Mouse (Mus musculus): ENCODE data around the gene Napa. TPM values are rescaled to one million over a fixed set of nuclear protein-coding genes. Genes with fewer than 3 reads are reported as not detected.

The Napa gene
- polyA plus RNA-seq, 1 experiment from 2014 or later, result 168 TPM

DNA sequence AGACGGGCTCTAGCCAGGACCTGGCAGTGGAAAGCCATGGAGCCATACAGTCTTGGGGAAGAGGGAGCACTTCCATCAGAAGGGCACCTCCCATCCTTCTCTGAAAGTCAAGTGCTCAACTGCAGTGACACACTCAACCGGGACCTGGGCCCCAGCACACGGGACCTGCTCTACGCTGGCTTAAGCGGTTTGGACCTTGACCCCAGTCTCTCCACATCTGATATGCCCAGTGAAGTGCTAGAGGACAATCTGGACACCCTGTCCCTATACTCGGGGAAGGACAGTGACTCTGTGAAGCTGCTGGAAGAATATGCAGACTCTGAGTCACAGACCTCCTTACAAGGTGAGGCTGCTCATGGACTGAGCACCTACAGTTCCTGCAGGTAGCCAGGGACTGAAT, 26.4 kb upstream of the Napa start:
- WGBS (ENCODE audit: insufficient replicate concordance), result 72% methylated on average over 6 of the region's 6 CpGs
- Histone ChIP-seq H3K9me3 (replicated peaks; ENCODE audit: control insufficient read depth, low read length) (no peaks in the 10 kb centered on the region), H3K27ac (ENCODE audit: low read depth, low read length) (no peak overlapping the region), H3K4me3 (ENCODE audit: low read depth, low read length) (no peak overlapping the region), H3K36me3 (ENCODE audit: control insufficient read depth, insufficient read depth, low read length) (no peaks in the 10 kb centered on the region), H3K27me3 (ENCODE audit: control insufficient read depth, insufficient read depth, low read length) (0 out of 2 replicates have a peak, but pooled peaks cover 2% of the 10 kb centered on the region), H3K4me1 (ENCODE audit: control insufficient read depth, insufficient read depth, low read length) (no peaks in the 10 kb centered on the region), H3K4me2 (no peak overlapping the region), H3K9ac (ENCODE audit: low read depth, low read length) (no peak overlapping the region)
- ATAC-seq (replicated peaks; ENCODE audit: insufficient number of reproducible peaks, low FRiP score, low TSS enrichment), result no peak

DNA sequence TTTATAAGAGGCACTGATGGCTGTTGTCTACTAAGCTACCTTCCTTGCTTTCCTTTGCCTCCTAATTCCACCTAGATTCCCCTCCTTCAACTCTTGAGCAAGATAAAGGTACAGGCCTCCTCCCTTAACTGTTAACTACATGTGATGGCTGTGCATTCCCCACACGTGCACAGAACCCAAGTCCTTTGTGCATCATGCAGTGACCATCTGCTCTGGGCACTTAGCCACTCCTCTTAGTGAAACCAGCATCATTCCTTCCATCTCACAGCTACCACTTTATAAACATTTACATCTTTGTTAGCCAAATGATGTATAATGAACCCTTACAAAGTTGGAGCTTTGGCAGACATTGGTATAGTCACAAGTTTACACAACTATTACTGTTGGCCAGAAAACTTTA, 18.3 kb upstream of the Napa start:
- 63% methylated on average over 1 of the region's 1 CpGs for WGBS (ENCODE audit: insufficient replicate concordance)
- Histone ChIP-seq H3K4me1 (ENCODE audit: control insufficient read depth, insufficient read depth, low read length) (no peaks in the 10 kb centered on the region), H3K27me3 (ENCODE audit: control insufficient read depth, insufficient read depth, low read length) (0 out of 2 replicates have a peak, but pooled peaks cover 2% of the 10 kb centered on the region), H3K9ac (ENCODE audit: low read depth, low read length) (no peak overlapping the region), H3K27ac (ENCODE audit: low read depth, low read length) (no peak overlapping the region), H3K4me3 (ENCODE audit: low read depth, low read length) (no peak overlapping the region), H3K9me3 (replicated peaks; ENCODE audit: control insufficient read depth, low read length) (no peaks in the 10 kb centered on the region), H3K36me3 (ENCODE audit: control insufficient read depth, insufficient read depth, low read length) (no peaks in the 10 kb centered on the region), H3K4me2 (no peak overlapping the region)
- no peak for ATAC-seq (replicated peaks; ENCODE audit: insufficient number of reproducible peaks, low FRiP score, low TSS enrichment)

DNA sequence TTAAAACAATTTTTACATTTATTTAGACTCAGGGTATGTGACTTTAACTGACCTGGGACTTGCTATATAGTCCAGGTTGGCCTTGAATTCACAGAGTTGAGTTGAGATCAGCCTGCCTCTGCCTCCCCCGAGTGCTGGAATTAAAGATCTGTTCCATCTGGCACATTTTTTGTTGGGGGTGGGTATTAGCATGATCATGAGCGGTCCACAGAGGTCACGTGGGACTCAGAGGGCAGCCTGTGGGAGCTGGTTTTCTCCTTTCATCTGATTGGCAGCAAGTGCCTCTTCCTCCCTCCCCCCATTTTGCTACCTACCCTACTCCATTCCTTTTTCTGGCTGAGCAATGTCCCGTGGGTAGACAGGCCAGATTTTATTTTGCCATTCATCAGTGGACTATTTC, 17.7 kb upstream of the Napa start:
- no peak for ATAC-seq (replicated peaks; ENCODE audit: insufficient number of reproducible peaks, low FRiP score, low TSS enrichment)
- H3K4me2 ChIP-seq, result no peak overlapping the region
- no peak overlapping the region for H3K4me3 ChIP-seq (ENCODE audit: low read depth, low read length)
- H3K36me3 ChIP-seq (ENCODE audit: control insufficient read depth, insufficient read depth, low read length), result no peaks in the 10 kb centered on the region
- 65% methylated on average over 4 of the region's 4 CpGs for WGBS (ENCODE audit: insufficient replicate concordance)
- no peak overlapping the region for H3K27ac ChIP-seq (ENCODE audit: low read depth, low read length)
- 0 out of 2 replicates have a peak, but pooled peaks cover 2% of the 10 kb centered on the region for H3K27me3 ChIP-seq (ENCODE audit: control insufficient read depth, insufficient read depth, low read length)
- H3K4me1 ChIP-seq (ENCODE audit: control insufficient read depth, insufficient read depth, low read length), result no peaks in the 10 kb centered on the region
- no peak overlapping the region for H3K9ac ChIP-seq (ENCODE audit: low read depth, low read length)
- no peaks in the 10 kb centered on the region for H3K9me3 ChIP-seq (replicated peaks; ENCODE audit: control insufficient read depth, low read length)

DNA sequence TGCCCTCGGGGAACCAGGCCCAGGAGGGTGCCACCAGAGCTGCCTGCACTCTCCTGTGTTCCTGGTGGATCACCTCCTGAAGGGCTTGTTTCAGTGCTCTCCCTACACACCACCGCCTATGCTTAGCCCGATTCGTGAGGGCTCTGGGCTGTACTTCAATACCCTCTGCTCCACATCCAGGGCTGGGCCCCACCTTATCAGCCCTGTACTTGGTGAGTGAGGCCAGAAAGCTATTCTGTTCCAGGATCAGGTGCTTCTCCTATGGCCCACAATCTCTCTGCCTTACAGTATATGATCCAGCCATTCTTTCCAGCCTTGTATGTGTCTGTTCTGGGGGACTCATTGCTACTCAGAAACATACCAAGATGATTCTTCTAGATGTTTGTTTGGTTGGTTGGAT, 14.9 kb upstream of the Napa start:
- H3K9ac ChIP-seq (ENCODE audit: low read depth, low read length), result no peak overlapping the region

DNA sequence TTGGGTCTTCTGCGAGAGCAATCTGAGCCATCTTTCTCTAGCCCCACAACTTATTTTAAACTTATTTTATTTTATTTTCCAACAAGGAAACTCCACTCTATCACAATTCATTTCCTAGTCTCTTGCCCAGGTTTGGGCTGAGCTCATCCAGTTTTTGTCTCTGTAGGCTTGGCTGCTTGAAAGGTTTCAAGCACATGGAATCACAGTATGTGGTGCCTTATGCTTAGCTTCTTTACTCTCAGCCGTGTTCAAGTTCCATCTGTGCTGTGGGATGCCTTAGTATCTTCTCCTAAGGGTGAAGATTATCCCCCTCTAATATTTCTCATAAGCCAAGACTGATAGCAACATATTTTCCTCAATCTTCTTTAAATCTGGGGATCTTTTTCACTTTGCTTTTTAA, 10.7 kb upstream of the Napa start:
- H3K27me3 ChIP-seq (ENCODE audit: control insufficient read depth, insufficient read depth, low read length), result no peaks in the 10 kb centered on the region
- H3K4me2 ChIP-seq, result no peak overlapping the region
- no peaks in the 10 kb centered on the region for H3K9me3 ChIP-seq (replicated peaks; ENCODE audit: control insufficient read depth, low read length)
- H3K4me1 ChIP-seq (ENCODE audit: control insufficient read depth, insufficient read depth, low read length), result no peaks in the 10 kb centered on the region
- WGBS (ENCODE audit: insufficient replicate concordance), result 79% methylated on average over 2 of the region's 2 CpGs
- H3K27ac ChIP-seq (ENCODE audit: low read depth, low read length), result no peak overlapping the region
- H3K9ac ChIP-seq (ENCODE audit: low read depth, low read length), result no peak overlapping the region
- no peak overlapping the region for H3K4me3 ChIP-seq (ENCODE audit: low read depth, low read length)
- no peak for ATAC-seq (replicated peaks; ENCODE audit: insufficient number of reproducible peaks, low FRiP score, low TSS enrichment)
- no peaks in the 10 kb centered on the region for H3K36me3 ChIP-seq (ENCODE audit: control insufficient read depth, insufficient read depth, low read length)

More for the DNA sequence above, 14.9 kb upstream of the Napa start:
- Histone ChIP-seq H3K27ac (ENCODE audit: low read depth, low read length) (no peak overlapping the region), H3K4me3 (ENCODE audit: low read depth, low read length) (no peak overlapping the region), H3K27me3 (ENCODE audit: control insufficient read depth, insufficient read depth, low read length) (no peaks in the 10 kb centered on the region), H3K4me2 (no peak overlapping the region), H3K4me1 (ENCODE audit: control insufficient read depth, insufficient read depth, low read length) (no peaks in the 10 kb centered on the region), H3K9me3 (replicated peaks; ENCODE audit: control insufficient read depth, low read length) (no peaks in the 10 kb centered on the region), H3K36me3 (ENCODE audit: control insufficient read depth, insufficient read depth, low read length) (no peaks in the 10 kb centered on the region)
- 39% methylated on average over 4 of the region's 4 CpGs for WGBS (ENCODE audit: insufficient replicate concordance)
- no peak for ATAC-seq (replicated peaks; ENCODE audit: insufficient number of reproducible peaks, low FRiP score, low TSS enrichment)

DNA sequence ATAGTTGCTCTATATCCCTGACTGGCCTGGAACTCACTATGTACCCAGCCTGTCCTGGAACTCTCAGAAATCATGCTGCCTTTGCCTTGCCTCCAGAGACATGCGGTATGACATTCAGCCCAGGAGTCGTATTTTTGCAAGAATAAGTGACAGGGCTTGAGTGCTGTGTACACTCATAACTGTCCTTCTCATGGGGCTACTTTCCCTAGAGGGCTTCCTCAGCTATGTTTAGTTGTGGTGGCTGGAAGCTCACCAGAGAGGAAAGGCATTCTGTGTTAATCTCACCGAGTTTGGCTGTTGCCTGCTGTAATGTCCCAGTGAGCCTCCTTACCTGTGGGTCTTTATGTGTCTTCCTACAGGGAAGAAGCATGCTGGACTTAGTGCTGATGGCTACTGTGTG, 3.7 kb upstream of the Napa start:
- no peaks in the 10 kb centered on the region for H3K9me3 ChIP-seq (replicated peaks; ENCODE audit: control insufficient read depth, low read length)
- no peak overlapping the region for H3K9ac ChIP-seq (ENCODE audit: low read depth, low read length)
- no peaks in the 10 kb centered on the region for H3K36me3 ChIP-seq (ENCODE audit: control insufficient read depth, insufficient read depth, low read length)
- 63% methylated on average over 3 of the region's 3 CpGs for WGBS (ENCODE audit: insufficient replicate concordance)
- H3K27me3 ChIP-seq (ENCODE audit: control insufficient read depth, insufficient read depth, low read length), result no peaks in the 10 kb centered on the region
- H3K27ac ChIP-seq (ENCODE audit: low read depth, low read length), result no peak overlapping the region
- H3K4me1 ChIP-seq (ENCODE audit: control insufficient read depth, insufficient read depth, low read length), result peaks cover 9% of the 10 kb centered on the region
- H3K4me2 ChIP-seq, result no peak overlapping the region
- ATAC-seq (replicated peaks; ENCODE audit: insufficient number of reproducible peaks, low FRiP score, low TSS enrichment), result no peak
- H3K4me3 ChIP-seq (ENCODE audit: low read depth, low read length), result no peak overlapping the region

DNA sequence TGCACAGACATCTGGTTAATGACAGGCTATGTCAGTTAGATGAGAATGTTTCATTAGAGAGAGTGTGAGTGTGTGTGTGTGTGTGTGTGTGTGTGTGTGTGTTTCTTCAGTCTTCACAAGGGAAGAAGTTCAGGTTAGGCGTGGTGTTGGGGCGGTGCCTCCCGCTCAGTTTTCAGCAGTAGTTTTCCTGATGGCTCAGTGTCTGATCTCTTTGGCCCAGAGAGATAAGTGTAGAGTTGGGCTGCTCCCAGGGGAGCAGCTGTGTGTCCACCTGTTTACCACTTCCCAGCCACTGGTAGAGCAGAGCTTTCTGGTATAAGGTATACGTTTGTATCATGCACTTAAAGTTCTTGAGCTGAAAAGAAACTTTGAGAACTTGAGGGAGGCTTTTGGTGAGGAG, 1.6 kb downstream of the Napa start:
- Histone ChIP-seq H3K4me1 (ENCODE audit: control insufficient read depth, insufficient read depth, low read length) (peaks cover 15% of the 10 kb centered on the region), H3K9me3 (replicated peaks; ENCODE audit: control insufficient read depth, low read length) (no peaks in the 10 kb centered on the region), H3K4me3 (ENCODE audit: low read depth, low read length) (peak overlapping the region; percentile 93), H3K4me2 (peak overlapping the region; percentile 97), H3K9ac (ENCODE audit: low read depth, low read length) (peak overlapping the region; percentile 97), H3K36me3 (ENCODE audit: control insufficient read depth, insufficient read depth, low read length) (peaks cover 4% of the 10 kb centered on the region; the same call in 1 of the 2 replicates), H3K27ac (ENCODE audit: low read depth, low read length) (peak overlapping the region; percentile 87), H3K27me3 (ENCODE audit: control insufficient read depth, insufficient read depth, low read length) (no peaks in the 10 kb centered on the region)
- WGBS (ENCODE audit: insufficient replicate concordance), result 81% methylated on average over 4 of the region's 4 CpGs
- ATAC-seq (replicated peaks; ENCODE audit: insufficient number of reproducible peaks, low FRiP score, low TSS enrichment), result no peak

DNA sequence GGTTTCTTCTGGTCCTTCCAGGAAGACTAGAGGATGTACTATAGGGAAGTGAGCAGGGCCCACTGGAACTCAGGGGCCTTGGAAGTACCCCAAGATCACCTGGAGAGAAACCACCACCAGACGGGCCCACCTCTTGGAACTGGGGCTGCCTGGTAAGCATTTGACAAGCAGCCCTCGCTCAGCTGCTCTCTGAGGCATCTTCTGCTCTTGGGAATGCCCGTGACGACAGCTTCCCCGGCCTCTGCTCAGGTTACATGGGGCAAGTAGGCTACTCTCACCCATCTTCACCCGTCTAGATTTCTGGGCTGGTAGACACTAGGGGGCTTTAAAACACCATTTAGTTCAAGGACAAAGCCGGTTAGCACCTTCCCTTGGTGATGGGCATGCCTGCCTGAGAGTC, 2.8 kb downstream of the Napa start:
- Histone ChIP-seq H3K9me3 (replicated peaks; ENCODE audit: control insufficient read depth, low read length) (no peaks in the 10 kb centered on the region), H3K27ac (ENCODE audit: low read depth, low read length) (no peak overlapping the region), H3K4me3 (ENCODE audit: low read depth, low read length) (no peak overlapping the region), H3K4me2 (no peak overlapping the region), H3K4me1 (ENCODE audit: control insufficient read depth, insufficient read depth, low read length) (peaks cover 15% of the 10 kb centered on the region), H3K36me3 (ENCODE audit: control insufficient read depth, insufficient read depth, low read length) (peaks cover 4% of the 10 kb centered on the region; the same call in 1 of the 2 replicates), H3K9ac (ENCODE audit: low read depth, low read length) (no peak overlapping the region), H3K27me3 (ENCODE audit: control insufficient read depth, insufficient read depth, low read length) (no peaks in the 10 kb centered on the region)
- no peak for ATAC-seq (replicated peaks; ENCODE audit: insufficient number of reproducible peaks, low FRiP score, low TSS enrichment)
- WGBS (ENCODE audit: insufficient replicate concordance), result 74% methylated on average over 7 of the region's 7 CpGs

DNA sequence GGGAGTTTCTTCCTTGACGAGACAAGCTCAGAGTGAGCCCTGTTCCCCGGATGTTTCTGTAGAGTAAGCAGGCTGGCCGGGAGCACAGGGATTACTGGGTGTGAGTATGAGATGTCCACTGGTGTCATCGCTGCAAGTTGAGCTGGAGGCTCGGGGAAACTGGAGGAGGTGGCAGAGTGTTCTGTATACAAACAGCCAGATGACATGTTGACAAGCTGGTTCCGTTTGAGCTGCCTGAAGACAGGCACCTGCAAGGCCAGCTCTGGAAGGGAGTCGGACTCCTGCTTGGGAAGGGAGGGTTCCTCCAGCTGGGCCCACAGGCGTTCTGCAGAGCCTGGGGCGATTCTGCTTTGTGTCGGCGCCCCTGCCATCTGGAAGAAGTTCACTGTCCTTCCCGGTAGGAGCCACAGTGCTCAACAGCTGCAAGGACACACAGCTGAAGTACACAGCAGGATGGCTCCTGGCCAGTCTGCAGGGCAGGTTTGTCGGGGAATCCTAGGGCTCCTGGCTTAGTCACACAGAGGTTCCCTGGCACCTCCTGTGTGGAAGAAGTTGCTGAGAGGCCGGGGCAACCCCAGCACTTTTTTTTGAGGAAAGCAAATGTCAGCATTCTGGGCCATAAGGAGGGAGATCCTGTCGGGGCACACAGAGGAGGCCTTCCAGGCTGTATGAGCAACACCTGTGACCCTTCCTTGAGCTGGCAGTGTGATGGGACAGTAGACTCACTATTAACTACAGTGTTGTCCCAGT, 3.6 kb downstream of the Napa start:
- Histone ChIP-seq H3K27ac (ENCODE audit: low read depth, low read length) (no peak overlapping the region), H3K9ac (ENCODE audit: low read depth, low read length) (peak overlapping the region; percentile 43; the same call in 1 of the 2 replicates), H3K27me3 (ENCODE audit: control insufficient read depth, insufficient read depth, low read length) (no peaks in the 10 kb centered on the region), H3K4me1 (ENCODE audit: control insufficient read depth, insufficient read depth, low read length) (peaks cover 15% of the 10 kb centered on the region), H3K4me2 (no peak overlapping the region), H3K4me3 (ENCODE audit: low read depth, low read length) (no peak overlapping the region), H3K9me3 (replicated peaks; ENCODE audit: control insufficient read depth, low read length) (no peaks in the 10 kb centered on the region), H3K36me3 (ENCODE audit: control insufficient read depth, insufficient read depth, low read length) (peaks cover 4% of the 10 kb centered on the region; the same call in 1 of the 2 replicates)
- WGBS (ENCODE audit: insufficient replicate concordance), result 76% methylated on average over 15 of the region's 15 CpGs
- ATAC-seq (replicated peaks; ENCODE audit: insufficient number of reproducible peaks, low FRiP score, low TSS enrichment), result no peak

Measured in heart, embryonic 11.5 days (tissue).